Mouse (Mus musculus) left cerebral cortex, postnatal 36 days (tissue): ENCODE measurements around the gene Hoxc4. TPM values are rescaled to one million over a fixed set of nuclear protein-coding genes. Genes with fewer than 3 reads are reported as not detected.

Source experiments
- DNase-seq, 2 experiments: peaks; one replicate each; pipeline ENCODE4 v3.0.0; 2021 to 2022; ENCODE audit warnings: low spot score in 2 of 2, mixed read lengths in 1 of 2
- intact Hi-C: fragments of 180-260 bp; cut with DNase I; formaldehyde crosslinking; loops from one replicate; pipeline ENCODE4 v1.15.1; 2025
- total RNA-seq, 2 experiments: library from RNA; stranded (reverse); gene quantifications; 2 replicates each; pipeline ENCODE4 v1.2.3; 2021

Hoxc4 gene
- total RNA-seq = not detected

- DNase-seq = no peak
- intact Hi-C loops = no loop called here
Observed at GRCm38 (mm10) chr15:103018636-103019035, at the start of gene Hoxc4. Gene Hoxc4, plus strand, starts transcription at chr15:103018934.

- no peak for DNase-seq
- intact Hi-C loops = loop anchor here (5.0 kb wide), 1 partner anchor 58 kb away; no protein-coding TSS in a partner anchor
Observed at GRCm38 (mm10) chr15:102969296-102969695, 49.4 kb upstream of the Hoxc4 start.

GRCm38 (mm10) chr15:102970740-102971139 is 48.0 kb upstream of the Hoxc4 start:
- DNase-seq = no peak
- intact Hi-C loops = loop anchor here (5.0 kb wide), 2 partner anchors 208 to 273 kb away; no protein-coding TSS in a partner anchor

- intact Hi-C loops = loop anchor here (5.0 kb wide), 2 partner anchors 210 to 275 kb away; no protein-coding TSS in a partner anchor
- DNase-seq = no peak
Observed at GRCm38 (mm10) chr15:102972254-102972653, 46.5 kb upstream of the Hoxc4 start.

GRCm38 (mm10) chr15:102972753-102973152 is 46.0 kb upstream of the Hoxc4 start:
- intact Hi-C loops = loop anchor here (5.0 kb wide), 2 partner anchors 210 to 275 kb away; no protein-coding TSS in a partner anchor
- no peak for DNase-seq

- no peak for DNase-seq
- intact Hi-C loops = no loop called here
Observed at GRCm38 (mm10) chr15:102975034-102975433, 43.7 kb upstream of the Hoxc4 start.

GRCm38 (mm10) chr15:102975688-102976111 is 43.0 kb upstream of the Hoxc4 start:
- intact Hi-C loops = no loop called here

GRCm38 (mm10) chr15:102976171-102976570 is 42.6 kb upstream of the Hoxc4 start, which contains the start of gene Hoxc9:
Gene Hoxc9, plus strand, starts transcription at chr15:102976439.
- DNase-seq = no peak
- intact Hi-C loops = no loop called here

More at GRCm38 (mm10) chr15:102975688-102976111, 43.0 kb upstream of the Hoxc4 start:
- DNase-seq = no peak

GRCm38 (mm10) chr15:102976631-102977422 is 41.9 kb upstream of the Hoxc4 start:
- intact Hi-C loops = no loop called here
- no peak for DNase-seq

- intact Hi-C loops = no loop called here
- no peak for DNase-seq
Observed at GRCm38 (mm10) chr15:102977423-102977974, 41.2 kb upstream of the Hoxc4 start.

- DNase-seq = no peak
- intact Hi-C loops = no loop called here
Observed at GRCm38 (mm10) chr15:102978615-102979515, 39.9 kb upstream of the Hoxc4 start.

GRCm38 (mm10) chr15:102979936-102980335 is 38.8 kb upstream of the Hoxc4 start:
- intact Hi-C loops = no loop called here
- no peak for DNase-seq

GRCm38 (mm10) chr15:102980352-102980751 is 38.4 kb upstream of the Hoxc4 start:
- DNase-seq = no peak
- intact Hi-C loops = no loop called here

- intact Hi-C loops = no loop called here
- no peak for DNase-seq
Observed at GRCm38 (mm10) chr15:102980912-102981311, 37.8 kb upstream of the Hoxc4 start.

- no peak for DNase-seq
- intact Hi-C loops = no loop called here
Observed at GRCm38 (mm10) chr15:102981379-102982288, 37.1 kb upstream of the Hoxc4 start.

GRCm38 (mm10) chr15:102983716-102984115 is 35.0 kb upstream of the Hoxc4 start:
- intact Hi-C loops = no loop called here
- no peak for DNase-seq

GRCm38 (mm10) chr15:102984521-102984920 is 34.2 kb upstream of the Hoxc4 start:
- intact Hi-C loops = no loop called here
- no peak for DNase-seq

GRCm38 (mm10) chr15:102984925-102985324 is 33.8 kb upstream of the Hoxc4 start:
- intact Hi-C loops = no loop called here
- DNase-seq = no peak
